Mouse (Mus musculus) mouse trophoblast stem cell (cell line): ENCODE data around the gene Rft1.

Experiments used
- in situ Hi-C, 2 experiments: fragments of 300-500 bp; cut with MseI, MboI; formaldehyde crosslinking; loops; 2 replicates in 1 of 2; 3 replicates in 1 of 2; pipeline ENCODE4 v1.15.1; 2025

Rft1 gene

GRCm38 (mm10) chr14:30630811-30631576, 23.2 kb upstream of the Rft1 start:
- in situ Hi-C loops: no loop called here

- in situ Hi-C loops: no loop called here
Observed at GRCm38 (mm10) chr14:30631834-30632233, 22.3 kb upstream of the Rft1 start.

GRCm38 (mm10) chr14:30633708-30634107, 20.5 kb upstream of the Rft1 start:
- in situ Hi-C loops: no loop called here

- in situ Hi-C loops: no loop called here
Observed at GRCm38 (mm10) chr14:30634418-30634817, 19.7 kb upstream of the Rft1 start.

GRCm38 (mm10) chr14:30635219-30635910, 18.8 kb upstream of the Rft1 start:
- in situ Hi-C loops: no loop called here

- in situ Hi-C loops: no loop called here
Observed at GRCm38 (mm10) chr14:30636499-30636898, 17.7 kb upstream of the Rft1 start.

GRCm38 (mm10) chr14:30637087-30637486, 17.1 kb upstream of the Rft1 start:
- in situ Hi-C loops: no loop called here

- in situ Hi-C loops: no loop called here
Observed at GRCm38 (mm10) chr14:30638009-30638408, 16.2 kb upstream of the Rft1 start.

GRCm38 (mm10) chr14:30638686-30639085, 15.5 kb upstream of the Rft1 start:
- in situ Hi-C loops: no loop called here

- in situ Hi-C loops: no loop called here
Observed at GRCm38 (mm10) chr14:30641748-30642147, 12.4 kb upstream of the Rft1 start.

GRCm38 (mm10) chr14:30644026-30644425, 10.1 kb upstream of the Rft1 start:
- in situ Hi-C loops: no loop called here

- in situ Hi-C loops: no loop called here
Observed at GRCm38 (mm10) chr14:30645066-30645465, 9.1 kb upstream of the Rft1 start.

- in situ Hi-C loops: no loop called here
Observed at GRCm38 (mm10) chr14:30646486-30646885, 7.7 kb upstream of the Rft1 start.

- in situ Hi-C loops: no loop called here
Observed at GRCm38 (mm10) chr14:30648478-30648877, 5.7 kb upstream of the Rft1 start.

GRCm38 (mm10) chr14:30649745-30650144, 4.4 kb upstream of the Rft1 start:
- in situ Hi-C loops: no loop called here

GRCm38 (mm10) chr14:30650969-30651368, 3.2 kb upstream of the Rft1 start:
- in situ Hi-C loops: no loop called here

- in situ Hi-C loops: no loop called here
Observed at GRCm38 (mm10) chr14:30654691-30655228, 600 bp downstream of the Rft1 start.

- in situ Hi-C loops: no loop called here
Observed at GRCm38 (mm10) chr14:30655531-30655930, 1.4 kb downstream of the Rft1 start.

GRCm38 (mm10) chr14:30666061-30666460, 11.9 kb downstream of the Rft1 start:
- in situ Hi-C loops: no loop called here

GRCm38 (mm10) chr14:30666604-30667003, 12.4 kb downstream of the Rft1 start:
- in situ Hi-C loops: no loop called here

- in situ Hi-C loops: loop anchor here (5.0 kb wide), 2 partner anchors 78 to 83 kb away; no protein-coding TSS in a partner anchor
Observed at GRCm38 (mm10) chr14:30670161-30670560, 16.0 kb downstream of the Rft1 start.

- in situ Hi-C loops: loop anchor here (5.0 kb wide), 2 partner anchors 79 to 84 kb away; no protein-coding TSS in a partner anchor
Observed at GRCm38 (mm10) chr14:30671095-30671985, 17.2 kb downstream of the Rft1 start.
